Mouse (Mus musculus) ovary, postnatal 10 days (tissue): ENCODE results near the gene Lrrc55.

Experiments used
- DNase-seq: peaks from one replicate; pipeline ENCODE4 v3.0.0; 2022; ENCODE audit warnings: low spot score

Gene Lrrc55

GRCm38 (mm10) chr2:85168327-85168726, 28.7 kb downstream of the Lrrc55 start:
- no peak for DNase-seq

GRCm38 (mm10) chr2:85167624-85168023, 29.4 kb downstream of the Lrrc55 start:
- no peak for DNase-seq

GRCm38 (mm10) chr2:85163311-85164047, 33.5 kb downstream of the Lrrc55 start:
- DNase-seq = no peak

GRCm38 (mm10) chr2:85161638-85162093, 35.3 kb downstream of the Lrrc55 start:
- DNase-seq = no peak

DNA sequence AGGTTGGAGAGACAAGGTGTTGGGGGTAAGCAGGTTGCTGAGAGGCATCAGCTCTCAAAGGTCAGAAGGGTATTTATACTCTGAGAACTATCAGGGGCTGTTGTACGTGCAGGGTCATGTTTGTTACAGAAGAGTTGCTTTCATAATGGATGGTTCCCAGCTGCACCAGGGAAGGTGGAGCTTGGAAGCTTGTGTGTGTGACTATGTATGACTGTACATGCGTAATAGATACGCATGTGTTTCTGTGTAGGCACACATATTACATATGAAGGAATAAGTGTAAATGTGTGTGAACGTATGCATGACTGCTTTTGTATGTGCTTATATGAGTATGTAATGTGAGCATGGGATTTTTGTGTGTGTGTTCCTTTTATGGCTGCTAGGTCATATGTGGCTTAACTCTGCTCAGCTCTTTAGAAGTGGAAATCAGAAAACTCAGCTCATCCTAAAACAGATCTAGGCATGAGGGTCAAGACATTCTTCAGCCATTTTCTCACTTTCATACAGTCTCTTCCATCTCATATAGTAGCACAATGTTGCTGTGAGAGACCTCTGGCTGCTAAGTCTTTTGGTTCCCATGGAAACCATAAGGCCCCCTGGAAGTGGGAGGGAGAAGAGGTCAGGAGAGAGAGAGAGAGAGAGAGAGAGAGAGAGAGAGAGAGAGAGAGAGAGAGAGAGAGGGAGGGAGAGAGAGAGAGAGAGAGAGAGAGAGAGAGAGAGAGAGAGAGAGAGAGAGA, 35.9 kb downstream of the Lrrc55 start:
- no peak for DNase-seq

DNA sequence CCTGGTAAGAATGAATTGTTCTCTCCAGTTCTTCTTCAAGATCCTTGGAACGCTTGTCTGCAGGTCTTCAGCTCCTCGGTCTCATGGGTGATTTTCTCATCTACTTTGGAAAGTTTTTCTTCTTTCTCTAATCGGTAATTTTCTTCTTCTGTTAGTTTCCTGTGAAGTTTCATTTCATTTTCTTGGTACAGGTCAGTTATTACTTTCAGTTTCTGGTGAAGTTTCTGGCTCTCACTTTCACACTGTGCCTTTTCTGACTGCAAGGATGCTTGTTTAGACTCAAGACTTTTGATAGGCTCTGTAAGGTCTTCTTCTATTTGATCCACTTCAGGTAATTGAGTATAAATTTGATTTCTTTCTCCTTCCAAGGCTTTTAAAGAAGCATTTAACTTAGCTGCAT, 39.6 kb downstream of the Lrrc55 start:
- no peak for DNase-seq

DNA sequence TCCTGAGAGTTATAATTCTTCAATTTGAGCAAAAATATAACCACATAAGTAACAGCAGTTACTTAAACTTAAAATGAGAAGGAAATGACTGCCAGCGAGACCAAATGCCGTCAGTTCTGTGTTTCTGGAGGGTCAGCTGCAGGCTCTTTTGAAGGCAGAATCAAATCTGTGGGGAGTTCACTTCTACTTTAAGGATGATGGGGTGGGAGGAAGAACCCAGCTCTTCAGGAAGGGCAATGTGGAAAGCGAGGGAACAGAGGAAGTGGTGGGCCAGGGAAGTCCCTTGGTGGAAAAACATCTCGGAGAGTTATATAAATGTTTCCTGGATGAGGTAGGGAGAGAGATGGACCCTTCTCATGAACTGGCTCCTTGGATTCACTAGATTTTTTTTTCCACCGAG, 40.9 kb downstream of the Lrrc55 start:
- DNase-seq = no peak

GRCm38 (mm10) chr2:85155334-85155733, 41.7 kb downstream of the Lrrc55 start:
- no peak for DNase-seq

DNA sequence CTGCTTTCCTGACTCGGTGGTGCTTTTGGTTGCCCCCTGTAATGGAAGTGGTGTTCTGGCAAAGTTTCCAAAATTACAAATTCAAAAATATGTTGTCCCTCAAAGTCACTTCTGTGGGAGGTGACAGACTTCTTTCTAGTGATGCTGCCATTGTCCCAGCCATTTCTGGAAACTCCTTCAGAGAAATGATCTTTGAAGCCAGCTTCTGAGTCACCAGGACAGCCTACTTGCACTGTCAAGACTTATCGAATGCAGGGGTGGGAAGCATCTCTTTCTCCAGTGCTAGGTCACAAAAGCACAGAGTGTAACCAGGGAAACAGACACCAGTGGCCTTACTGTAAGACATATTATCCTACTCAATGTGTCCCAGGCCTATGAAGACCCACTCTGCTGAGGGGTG, 45.8 kb downstream of the Lrrc55 start:
- no peak for DNase-seq

DNA sequence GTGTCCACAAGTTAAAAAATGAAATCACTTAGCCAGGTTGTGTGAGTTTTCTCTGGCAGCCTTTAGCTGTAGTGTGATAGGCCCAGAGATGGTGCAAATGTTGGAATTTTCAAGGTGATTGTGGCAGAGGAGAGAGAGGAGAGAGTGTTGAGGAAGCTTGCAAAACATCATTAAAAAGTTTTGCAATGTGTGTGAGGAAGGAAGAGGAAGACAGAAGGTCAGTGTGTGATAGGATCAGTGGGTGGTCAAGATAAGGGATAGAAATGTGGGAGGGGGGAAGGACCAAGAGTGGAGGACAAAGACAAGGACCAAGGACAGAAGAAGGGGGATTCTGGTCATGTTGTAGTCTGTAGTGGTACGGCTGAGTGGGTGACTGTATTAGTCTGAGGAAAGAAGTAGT, 46.6 kb downstream of the Lrrc55 start:
- DNase-seq = no peak

DNA sequence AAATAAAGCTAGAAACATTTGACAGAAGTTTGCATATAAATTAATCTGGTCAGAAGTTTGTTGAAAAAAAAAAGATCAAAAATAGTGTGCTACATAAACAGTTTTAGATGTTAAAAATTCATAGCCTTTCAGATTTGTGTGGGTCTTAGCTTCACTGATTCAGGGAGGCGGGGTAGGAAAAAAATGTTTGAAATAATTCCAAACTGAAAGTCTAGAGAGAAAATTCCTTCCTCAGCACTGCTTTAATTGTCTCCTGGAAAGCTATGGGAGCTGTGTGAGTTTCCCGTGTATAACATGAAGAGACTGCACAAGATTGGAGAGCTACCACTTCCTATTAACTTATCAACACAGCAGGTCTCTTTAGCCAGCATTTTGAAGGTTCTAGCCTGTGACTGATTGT, 49.5 kb downstream of the Lrrc55 start:
- no peak for DNase-seq

DNA sequence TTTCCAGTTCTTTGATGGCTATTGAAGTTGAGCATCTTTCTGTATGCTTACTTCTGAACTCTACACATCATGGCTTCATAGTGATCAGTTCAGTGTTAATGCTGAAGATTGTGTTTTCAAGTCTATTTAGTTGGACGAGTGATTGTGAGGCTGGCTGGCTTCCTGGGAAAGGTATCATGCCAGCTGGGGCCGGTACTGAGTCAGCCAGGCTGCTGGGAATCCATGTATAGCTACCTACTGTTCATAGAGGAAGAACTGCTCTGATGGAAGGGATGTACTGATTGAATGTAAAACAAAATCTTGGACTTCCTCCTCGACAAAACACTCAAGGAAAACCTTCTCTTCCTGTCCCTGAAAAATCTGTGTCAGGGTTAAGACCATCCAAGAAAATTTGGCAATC, 51.7 kb downstream of the Lrrc55 start:
- DNase-seq = no peak

DNA sequence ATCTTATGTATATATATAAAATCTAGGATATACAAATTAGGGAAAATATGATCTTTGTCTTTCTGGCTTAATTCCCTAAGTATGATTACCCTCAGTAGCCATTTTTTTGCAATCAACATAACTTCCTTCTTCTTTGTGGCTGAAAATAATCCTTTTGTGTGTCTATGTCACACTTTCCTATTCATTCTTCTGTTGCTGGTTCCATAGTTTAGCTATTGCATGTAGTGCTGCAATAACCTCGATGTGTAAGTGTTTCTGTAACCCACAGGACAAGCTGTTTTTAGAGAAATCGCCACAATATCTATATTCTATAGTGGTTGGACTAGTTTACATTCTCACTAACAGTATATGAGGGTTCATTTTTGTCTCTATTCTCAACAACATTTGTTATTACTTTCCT, 52.1 kb downstream of the Lrrc55 start:
- DNase-seq = no peak

DNA sequence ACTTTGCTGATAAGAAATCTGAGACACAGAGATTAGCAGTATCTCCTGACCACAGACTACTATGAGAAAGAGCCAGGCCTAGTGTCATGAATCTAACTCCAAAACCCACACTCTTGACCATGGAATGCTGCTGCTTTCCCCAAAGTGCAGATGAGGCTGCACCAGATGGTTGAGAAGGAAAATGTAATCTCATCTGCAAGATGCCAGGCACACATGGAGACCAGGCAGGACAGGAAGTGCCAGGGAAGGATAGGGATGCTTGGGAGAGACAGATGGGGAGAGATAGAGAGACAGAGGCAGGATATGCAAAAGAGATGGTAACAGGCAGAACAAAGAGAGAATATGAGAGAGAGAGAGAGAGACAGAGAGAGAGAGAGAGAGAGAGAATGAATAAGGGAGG, 56.2 kb downstream of the Lrrc55 start:
- DNase-seq = no peak

DNA sequence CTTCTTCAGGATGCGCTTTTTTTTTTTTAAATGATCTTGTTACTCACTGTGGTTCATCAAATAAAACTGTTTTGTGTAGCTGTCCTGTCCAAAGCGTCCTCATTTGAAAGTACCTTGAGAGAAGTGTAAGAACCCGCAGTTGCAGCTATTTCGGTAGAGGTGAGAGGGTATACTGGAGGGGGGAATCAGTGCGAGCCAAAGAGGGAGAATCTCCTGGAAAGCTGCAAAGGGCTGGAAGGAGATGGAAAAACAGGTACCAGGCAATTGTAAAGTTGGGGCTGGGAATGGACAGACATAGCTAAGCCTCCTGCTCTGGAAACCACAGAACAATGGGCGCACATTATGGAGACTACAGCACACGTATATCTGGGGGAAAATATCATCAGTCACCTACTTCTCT, 57.2 kb downstream of the Lrrc55 start:
- DNase-seq = no peak

GRCm38 (mm10) chr2:85139393-85139792, 57.6 kb downstream of the Lrrc55 start:
- no peak for DNase-seq

GRCm38 (mm10) chr2:85138143-85138542, 58.9 kb downstream of the Lrrc55 start:
- DNase-seq = no peak

DNA sequence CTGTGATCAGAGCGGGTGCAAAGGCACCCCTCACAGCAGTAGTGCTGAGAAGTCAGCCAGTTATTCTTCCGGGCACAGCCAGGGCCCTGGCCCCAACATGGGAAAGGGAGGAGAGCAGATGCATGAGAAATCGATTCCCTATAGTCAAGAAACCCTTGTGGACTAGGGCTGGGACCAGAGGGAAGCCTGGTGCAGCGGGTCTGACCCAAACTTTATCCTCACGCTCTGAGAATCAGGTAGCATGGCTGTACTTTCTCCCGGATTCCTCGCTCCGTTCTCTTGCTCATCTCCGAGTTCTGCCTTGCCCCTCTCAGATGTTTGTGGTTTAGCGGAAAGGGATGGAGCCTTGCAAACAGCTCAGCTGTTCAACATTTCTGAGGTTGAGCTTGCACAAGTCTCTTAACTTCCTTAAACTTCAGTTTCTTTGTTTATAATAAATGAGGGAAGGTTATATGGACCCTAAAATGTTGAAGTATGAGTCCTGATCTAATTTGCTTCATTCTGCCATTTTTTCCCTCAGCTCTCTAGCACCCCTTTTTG, 59.3 kb downstream of the Lrrc55 start:
- no peak for DNase-seq

DNA sequence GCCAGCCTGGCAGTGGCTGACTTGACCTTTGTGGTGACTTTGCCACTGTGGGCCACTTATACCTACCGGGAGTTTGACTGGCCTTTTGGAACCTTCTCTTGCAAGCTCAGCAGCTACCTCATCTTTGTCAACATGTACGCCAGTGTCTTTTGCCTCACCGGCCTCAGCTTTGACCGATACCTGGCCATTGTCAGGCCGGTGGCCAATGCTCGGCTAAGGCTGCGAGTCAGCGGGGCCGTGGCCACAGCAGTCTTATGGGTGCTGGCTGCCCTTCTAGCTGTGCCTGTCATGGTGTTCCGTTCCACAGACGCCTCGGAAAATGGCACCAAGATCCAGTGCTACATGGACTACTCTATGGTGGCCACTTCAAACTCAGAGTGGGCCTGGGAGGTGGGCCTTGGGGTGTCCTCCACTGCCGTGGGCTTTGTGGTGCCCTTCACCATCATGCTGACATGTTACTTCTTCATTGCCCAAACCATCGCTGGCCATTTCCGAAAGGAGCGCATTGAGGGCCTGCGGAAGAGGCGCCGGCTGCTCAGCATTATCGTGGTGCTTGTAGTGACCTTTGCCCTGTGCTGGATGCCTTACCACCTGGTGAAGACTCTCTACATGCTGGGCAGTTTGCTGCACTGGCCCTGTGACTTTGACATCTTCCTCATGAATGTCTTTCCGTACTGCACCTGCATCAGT, 60.0 kb downstream of the Lrrc55 start:
- no peak for DNase-seq

DNA sequence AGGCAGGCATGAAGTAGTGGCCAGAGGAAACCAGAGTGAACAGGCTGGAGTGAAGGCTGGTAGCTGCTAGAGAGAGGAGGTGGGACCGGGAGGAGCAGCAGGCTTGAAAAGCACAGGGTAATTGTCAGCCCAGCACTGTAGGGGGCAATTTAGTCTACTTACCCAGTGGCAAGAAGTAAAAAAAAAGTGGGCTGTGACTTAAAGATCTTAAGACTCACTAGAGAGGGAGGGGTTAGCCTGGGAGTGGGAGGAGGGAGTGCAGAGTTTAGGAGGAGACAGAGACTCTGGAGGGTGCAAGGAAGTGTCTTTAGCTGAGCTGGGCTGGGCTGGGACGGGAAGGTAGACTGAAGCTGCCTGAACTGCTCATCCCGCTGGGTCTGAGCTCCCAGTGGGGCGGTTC, 60.9 kb downstream of the Lrrc55 start, which contains the start of gene Aplnr:
Aplnr (plus strand) TSS at position 137 of the 400 bp plus-strand sequence.
- no peak for DNase-seq

DNA sequence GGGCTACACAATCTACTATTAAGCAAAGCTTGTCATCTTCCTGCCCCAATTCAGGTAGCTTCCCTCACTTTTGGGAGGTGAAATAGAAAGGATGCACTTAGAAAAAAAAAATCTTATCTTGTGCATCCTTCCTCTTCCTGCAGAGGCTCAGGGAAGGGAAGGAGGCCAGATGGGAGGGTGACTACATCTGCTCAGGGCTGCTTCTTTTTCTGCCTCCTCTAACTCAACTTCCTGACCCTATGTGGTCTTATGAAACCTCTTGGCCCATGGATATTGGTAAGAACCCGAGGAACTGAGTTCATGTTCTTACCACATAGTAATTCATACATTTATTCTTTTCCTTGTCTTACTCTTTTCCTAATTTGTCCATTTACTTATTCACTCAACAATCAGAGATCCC, 61.9 kb downstream of the Lrrc55 start:
- no peak for DNase-seq

DNA sequence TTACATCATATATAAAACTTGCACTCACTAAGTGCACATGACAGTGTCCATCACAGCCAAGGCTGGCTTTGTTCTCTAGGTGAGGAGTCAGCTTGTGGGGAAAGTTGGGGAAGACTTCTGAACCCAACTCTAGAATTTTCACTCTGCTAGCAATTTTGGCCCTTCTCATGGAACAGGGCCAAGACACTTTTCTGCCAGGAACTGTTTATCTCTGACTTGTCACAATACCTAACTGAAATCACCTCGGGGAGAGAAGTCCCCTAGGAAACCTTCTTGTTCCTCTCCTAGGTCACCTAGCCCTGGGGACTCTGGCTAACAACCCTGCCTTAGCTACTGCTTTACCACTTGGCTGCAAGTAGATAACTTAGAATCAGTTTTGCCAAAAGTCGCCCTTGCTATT, 64.8 kb downstream of the Lrrc55 start:
- DNase-seq = no peak

DNA sequence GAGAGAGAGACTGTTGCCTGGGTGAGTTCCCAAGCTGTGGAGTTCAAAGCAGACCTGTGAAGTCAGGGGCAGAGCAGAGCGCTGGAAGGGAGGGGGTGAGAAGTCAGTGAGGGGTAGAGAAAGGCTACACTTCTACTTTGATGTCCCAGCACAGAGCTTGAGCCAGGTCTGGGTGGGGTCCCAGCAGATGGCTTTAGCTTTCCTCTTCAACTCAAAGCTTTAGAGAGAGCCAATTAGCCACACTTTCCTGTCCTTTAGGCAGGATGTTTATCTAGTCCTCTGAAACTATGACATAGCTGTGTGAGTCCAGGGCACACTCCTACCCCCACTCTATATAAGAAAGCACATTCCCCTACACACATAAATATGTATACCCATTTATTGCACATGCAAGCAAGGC, 65.3 kb downstream of the Lrrc55 start:
- DNase-seq = no peak
